Mouse (Mus musculus) urinary bladder, postnatal 10 days (tissue): ENCODE measurements around the gene Platr17.
"Not testable (repeated sequence)": the region's sequence is repeated elsewhere in the genome, so short reads cannot be mapped to it uniquely, and the experiment has no call there.

ENCODE experiments used
- DNase-seq: peaks from one replicate; pipeline ENCODE4 v3.0.0; 2022; ENCODE audit warnings: low spot score

Gene Platr17

GRCm38 (mm10) chr17:33904835-33905234 is at the start of gene Platr17:
Gene Platr17 (plus strand): TSS chr17:33905135.
- not testable (repeated sequence) for DNase-seq

- DNase-seq, result no peak
These were observed 47.1 kb upstream of the Platr17 start for GRCm38 (mm10) chr17:33857816-33858215.

- no peak for DNase-seq
These were observed 39.5 kb upstream of the Platr17 start for GRCm38 (mm10) chr17:33865330-33866030.

GRCm38 (mm10) chr17:33873537-33873936 is 31.4 kb upstream of the Platr17 start, which contains the start of gene Gm7029:
Gene Gm7029 (plus strand): TSS chr17:33873837.
- DNase-seq, result not testable (repeated sequence)

- DNase-seq, result no peak
These were observed 30.5 kb upstream of the Platr17 start for GRCm38 (mm10) chr17:33874411-33874810.

GRCm38 (mm10) chr17:33875797-33876196 is 29.1 kb upstream of the Platr17 start:
- not testable (repeated sequence) for DNase-seq

- not testable (repeated sequence) for DNase-seq
These were observed 20.6 kb upstream of the Platr17 start for GRCm38 (mm10) chr17:33884320-33884719.

GRCm38 (mm10) chr17:33887802-33888201 is 17.1 kb upstream of the Platr17 start:
- DNase-seq, result not testable (repeated sequence)

GRCm38 (mm10) chr17:33888230-33888629 is 16.7 kb upstream of the Platr17 start:
- not testable (repeated sequence) for DNase-seq

- not testable (repeated sequence) for DNase-seq
These were observed 14.9 kb upstream of the Platr17 start for GRCm38 (mm10) chr17:33889941-33890532.

- DNase-seq, result peak; percentile 98
These were observed 14.3 kb upstream of the Platr17 start, which contains the start of gene Kifc1 for GRCm38 (mm10) chr17:33890533-33891059. Gene Kifc1 (minus strand): TSS chr17:33890661.

- DNase-seq, result no peak
These were observed 13.6 kb upstream of the Platr17 start for GRCm38 (mm10) chr17:33891357-33891756.

GRCm38 (mm10) chr17:33891892-33892291 is 13.0 kb upstream of the Platr17 start:
- not testable (repeated sequence) for DNase-seq

- DNase-seq, result no peak
These were observed 12.5 kb upstream of the Platr17 start for GRCm38 (mm10) chr17:33892429-33892828.

GRCm38 (mm10) chr17:33893011-33893410 is 11.9 kb upstream of the Platr17 start:
- not testable (repeated sequence) for DNase-seq

- no peak for DNase-seq
These were observed 7.7 kb upstream of the Platr17 start for GRCm38 (mm10) chr17:33897114-33897794.

GRCm38 (mm10) chr17:33898193-33898592 is 6.7 kb upstream of the Platr17 start:
- not testable (repeated sequence) for DNase-seq

- no peak for DNase-seq
These were observed 5.3 kb upstream of the Platr17 start for GRCm38 (mm10) chr17:33899642-33900041.

- DNase-seq, result no peak
These were observed 4.5 kb upstream of the Platr17 start for GRCm38 (mm10) chr17:33900281-33900988.

GRCm38 (mm10) chr17:33900989-33901314 is 4.0 kb upstream of the Platr17 start:
- DNase-seq, result no peak

GRCm38 (mm10) chr17:33901653-33902052 is 3.3 kb upstream of the Platr17 start:
- no peak for DNase-seq

GRCm38 (mm10) chr17:33902079-33902478 is 2.9 kb upstream of the Platr17 start:
- no peak for DNase-seq
